Mouse (Mus musculus): ENCODE results near the gene Trpc4ap. TPM values are rescaled to one million over a fixed set of nuclear protein-coding genes. Genes with fewer than 3 reads are reported as not detected.

Gene Trpc4ap
- polyA plus RNA-seq, 1 experiment, result 81.2 TPM

DNA sequence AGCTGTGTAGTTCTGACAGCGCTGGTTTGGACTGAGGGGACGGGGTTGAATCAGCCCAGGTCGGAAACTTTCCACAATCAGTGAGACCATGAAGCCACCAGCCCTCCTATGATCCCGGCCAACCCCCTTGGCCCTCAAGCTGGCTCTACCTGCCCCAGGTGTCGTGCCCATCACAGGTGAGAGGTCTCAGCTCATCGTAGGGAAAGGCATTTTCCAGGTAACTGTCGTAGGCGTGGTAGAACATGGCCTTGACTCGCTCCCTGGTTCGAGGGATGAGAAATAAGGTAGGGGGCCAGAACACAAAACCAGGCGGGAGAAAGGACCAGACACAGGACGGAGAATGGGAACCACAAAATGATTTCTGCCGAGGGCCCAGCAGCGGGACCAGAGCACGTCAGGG, 36.6 kb upstream of the Trpc4ap start:
- H3K4me1 ChIP-seq (ENCODE audit: control insufficient read depth, insufficient read depth, low read length), result no peaks in the 10 kb centered on the region
- H3K9me3 ChIP-seq (replicated peaks; ENCODE audit: control insufficient read depth, insufficient read depth, low read length, poor library complexity, severe bottlenecking), result no peaks in the 10 kb centered on the region
- no peaks in the 10 kb centered on the region for H3K27me3 ChIP-seq (ENCODE audit: control insufficient read depth, insufficient read depth, low read length, poor library complexity, severe bottlenecking)
- H3K9ac ChIP-seq (ENCODE audit: low read depth, poor library complexity, severe bottlenecking), result peak overlapping the region; percentile 21
- no peak overlapping the region for H3K27ac ChIP-seq (ENCODE audit: insufficient read depth, low read length)
- H3K4me3 ChIP-seq (ENCODE audit: low read depth, low read length), result peak overlapping the region; percentile 79
- H3K36me3 ChIP-seq (ENCODE audit: control insufficient read depth, insufficient read depth, low read length, poor library complexity, severe bottlenecking), result no peaks in the 10 kb centered on the region
- TF ChIP-seq POLR2A (IDR thresholded peaks at IDR 0.05; ENCODE audit: insufficient read depth, low read length) (no peak), EP300 (IDR thresholded peaks at IDR 0.05; ENCODE audit: insufficient read depth, low read depth, low read length) (no peak), CTCF (IDR thresholded peaks at IDR 0.05; ENCODE audit: low read depth, low read length) (no peak)

DNA sequence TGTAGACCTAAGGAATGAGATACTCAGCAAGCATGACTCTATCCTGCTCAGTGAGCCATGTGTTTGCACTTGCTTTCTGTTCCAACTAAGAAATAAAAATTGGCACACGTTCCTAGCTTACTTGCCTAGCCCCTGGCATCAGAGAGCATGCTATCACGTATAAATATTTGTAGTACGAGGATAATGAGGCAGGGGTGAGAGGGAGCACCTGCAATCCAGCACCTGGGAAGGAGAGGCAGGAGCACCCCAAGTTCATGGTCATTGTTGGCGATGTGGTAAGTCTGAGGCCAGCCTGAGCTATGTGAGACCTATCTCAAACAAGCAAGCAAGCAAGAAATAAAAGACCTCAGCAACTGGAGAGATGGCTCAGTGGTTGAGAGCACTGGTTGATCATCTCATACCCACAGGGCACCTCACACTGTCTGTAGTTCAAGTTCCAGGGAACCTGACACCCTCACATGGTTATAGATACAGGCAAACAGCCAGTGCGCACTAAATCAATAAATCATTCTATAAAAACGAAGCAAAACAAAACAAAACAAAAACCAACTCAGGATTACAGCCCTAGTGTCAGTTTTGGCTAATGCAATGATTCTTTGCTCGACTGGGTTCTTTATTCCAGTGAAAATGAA, 35.7 kb upstream of the Trpc4ap start:
- no peak for TF ChIP-seq EP300 (IDR thresholded peaks at IDR 0.05; ENCODE audit: insufficient read depth, low read depth, low read length)
- no peak for TF ChIP-seq CTCF (IDR thresholded peaks at IDR 0.05; ENCODE audit: low read depth, low read length)
- TF ChIP-seq POLR2A (IDR thresholded peaks at IDR 0.05; ENCODE audit: insufficient read depth, low read length), result no peak
- Histone ChIP-seq H3K4me3 (ENCODE audit: low read depth, low read length) (no peak overlapping the region), H3K36me3 (ENCODE audit: control insufficient read depth, insufficient read depth, low read length, poor library complexity, severe bottlenecking) (no peaks in the 10 kb centered on the region), H3K9ac (ENCODE audit: low read depth, poor library complexity, severe bottlenecking) (no peak overlapping the region), H3K27me3 (ENCODE audit: control insufficient read depth, insufficient read depth, low read length, poor library complexity, severe bottlenecking) (no peaks in the 10 kb centered on the region), H3K4me1 (ENCODE audit: control insufficient read depth, insufficient read depth, low read length) (no peaks in the 10 kb centered on the region), H3K9me3 (replicated peaks; ENCODE audit: control insufficient read depth, insufficient read depth, low read length, poor library complexity, severe bottlenecking) (no peaks in the 10 kb centered on the region), H3K27ac (ENCODE audit: insufficient read depth, low read length) (no peak overlapping the region)

DNA sequence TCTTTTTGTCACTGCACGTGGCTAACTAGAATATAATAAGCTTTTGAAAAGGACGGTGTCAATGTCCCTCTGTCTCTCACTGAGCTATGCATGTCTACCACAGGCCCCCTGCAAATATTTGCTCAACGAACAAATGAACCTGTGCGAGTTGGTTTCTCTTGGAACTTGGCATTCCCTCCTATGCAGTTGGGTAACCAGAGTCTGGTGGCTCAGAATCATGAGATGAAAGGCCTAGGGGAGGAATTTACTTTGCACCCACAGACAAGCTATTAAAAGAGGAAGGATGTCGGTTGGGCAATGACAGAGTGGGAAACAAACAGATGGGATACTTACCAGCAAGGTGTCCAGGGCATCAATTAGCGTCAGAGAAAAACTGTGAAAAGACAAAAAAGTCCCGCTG, 34.1 kb upstream of the Trpc4ap start:
- Histone ChIP-seq H3K4me1 (ENCODE audit: control insufficient read depth, insufficient read depth, low read length) (no peaks in the 10 kb centered on the region), H3K27ac (ENCODE audit: insufficient read depth, low read length) (no peak overlapping the region), H3K27me3 (ENCODE audit: control insufficient read depth, insufficient read depth, low read length, poor library complexity, severe bottlenecking) (no peaks in the 10 kb centered on the region), H3K9me3 (replicated peaks; ENCODE audit: control insufficient read depth, insufficient read depth, low read length, poor library complexity, severe bottlenecking) (no peaks in the 10 kb centered on the region), H3K36me3 (ENCODE audit: control insufficient read depth, insufficient read depth, low read length, poor library complexity, severe bottlenecking) (no peaks in the 10 kb centered on the region; the same call in 1 of the 2 replicates), H3K4me3 (ENCODE audit: low read depth, low read length) (no peak overlapping the region), H3K9ac (ENCODE audit: low read depth, poor library complexity, severe bottlenecking) (no peak overlapping the region)
- TF ChIP-seq EP300 (IDR thresholded peaks at IDR 0.05; ENCODE audit: insufficient read depth, low read depth, low read length) (no peak), CTCF (IDR thresholded peaks at IDR 0.05; ENCODE audit: low read depth, low read length) (no peak), POLR2A (IDR thresholded peaks at IDR 0.05; ENCODE audit: insufficient read depth, low read length) (no peak)

DNA sequence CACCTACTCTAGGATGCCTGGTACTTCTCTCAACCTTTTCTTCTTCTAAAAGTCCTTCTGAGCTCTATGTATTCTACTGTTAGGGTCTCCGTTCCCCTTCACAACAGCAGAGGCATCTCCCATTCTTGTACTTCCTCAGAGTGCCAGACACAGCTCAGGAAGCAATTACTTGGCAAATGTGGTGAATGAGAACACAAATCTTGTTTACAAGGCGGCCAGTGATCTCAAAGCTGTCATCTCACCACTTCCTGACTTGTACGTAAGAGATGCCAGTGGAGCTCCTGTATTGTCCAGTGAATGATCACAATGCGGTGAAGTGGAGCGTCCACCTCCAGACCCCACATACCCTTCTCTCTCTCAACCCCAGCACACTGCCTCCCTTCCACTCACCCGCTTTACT, 32.3 kb upstream of the Trpc4ap start:
- no peaks in the 10 kb centered on the region for H3K4me1 ChIP-seq (ENCODE audit: control insufficient read depth, insufficient read depth, low read length)
- H3K4me3 ChIP-seq (ENCODE audit: low read depth, low read length), result no peak overlapping the region
- no peak overlapping the region for H3K27ac ChIP-seq (ENCODE audit: insufficient read depth, low read length)
- H3K36me3 ChIP-seq (ENCODE audit: control insufficient read depth, insufficient read depth, low read length, poor library complexity, severe bottlenecking), result no peaks in the 10 kb centered on the region; the same call in 1 of the 2 replicates
- no peaks in the 10 kb centered on the region for H3K27me3 ChIP-seq (ENCODE audit: control insufficient read depth, insufficient read depth, low read length, poor library complexity, severe bottlenecking)
- no peak for TF ChIP-seq EP300 (IDR thresholded peaks at IDR 0.05; ENCODE audit: insufficient read depth, low read depth, low read length)
- no peak for TF ChIP-seq CTCF (IDR thresholded peaks at IDR 0.05; ENCODE audit: low read depth, low read length)
- no peak for TF ChIP-seq POLR2A (IDR thresholded peaks at IDR 0.05; ENCODE audit: insufficient read depth, low read length)
- H3K9me3 ChIP-seq (replicated peaks; ENCODE audit: control insufficient read depth, insufficient read depth, low read length, poor library complexity, severe bottlenecking), result no peaks in the 10 kb centered on the region
- no peak overlapping the region for H3K9ac ChIP-seq (ENCODE audit: low read depth, poor library complexity, severe bottlenecking)

DNA sequence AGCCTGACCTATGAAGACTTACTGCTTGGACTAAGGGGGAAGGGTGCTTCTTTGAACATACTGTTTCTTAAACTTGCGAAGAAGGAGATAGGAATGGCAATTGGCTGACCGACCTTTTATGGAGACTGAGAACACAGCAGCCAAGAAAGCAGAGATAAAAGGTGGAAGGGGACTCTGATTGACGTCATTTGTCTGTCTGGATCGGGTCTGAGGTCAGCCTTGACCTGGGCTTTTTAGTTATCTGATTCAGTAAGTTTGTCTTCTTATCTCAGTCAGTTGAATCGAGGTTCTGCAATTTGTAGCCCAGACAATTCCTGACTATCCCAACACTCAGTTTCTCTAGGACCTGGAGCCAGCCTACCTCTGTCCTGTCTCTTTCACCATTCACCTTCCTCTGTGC, 31.9 kb upstream of the Trpc4ap start:
- Histone ChIP-seq H3K4me1 (ENCODE audit: control insufficient read depth, insufficient read depth, low read length) (no peaks in the 10 kb centered on the region), H3K4me3 (ENCODE audit: low read depth, low read length) (no peak overlapping the region), H3K27ac (ENCODE audit: insufficient read depth, low read length) (no peak overlapping the region), H3K9ac (ENCODE audit: low read depth, poor library complexity, severe bottlenecking) (no peak overlapping the region), H3K9me3 (replicated peaks; ENCODE audit: control insufficient read depth, insufficient read depth, low read length, poor library complexity, severe bottlenecking) (no peaks in the 10 kb centered on the region), H3K27me3 (ENCODE audit: control insufficient read depth, insufficient read depth, low read length, poor library complexity, severe bottlenecking) (no peaks in the 10 kb centered on the region), H3K36me3 (ENCODE audit: control insufficient read depth, insufficient read depth, low read length, poor library complexity, severe bottlenecking) (no peaks in the 10 kb centered on the region; the same call in 1 of the 2 replicates)
- TF ChIP-seq CTCF (IDR thresholded peaks at IDR 0.05; ENCODE audit: low read depth, low read length) (no peak), EP300 (IDR thresholded peaks at IDR 0.05; ENCODE audit: insufficient read depth, low read depth, low read length) (no peak), POLR2A (IDR thresholded peaks at IDR 0.05; ENCODE audit: insufficient read depth, low read length) (no peak)

DNA sequence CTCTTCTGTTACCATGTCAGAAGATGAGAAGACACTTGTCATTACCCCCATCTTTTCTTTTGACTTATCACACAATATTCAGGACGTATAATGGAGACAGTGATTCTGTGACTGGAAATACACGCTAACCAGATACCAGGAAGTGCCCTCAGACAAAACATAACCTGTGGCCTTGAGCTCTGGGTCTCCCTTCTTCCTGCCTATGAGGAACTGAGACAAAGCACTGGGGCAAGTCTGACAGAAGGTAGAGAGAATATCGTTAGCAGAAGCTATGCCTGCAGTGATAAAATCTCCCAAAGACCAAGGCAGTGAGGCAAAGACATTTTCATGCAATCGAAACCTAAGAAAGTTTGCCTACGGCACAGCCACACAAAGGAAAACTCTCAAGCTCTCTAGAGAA, 28.4 kb upstream of the Trpc4ap start:
- Histone ChIP-seq H3K4me3 (ENCODE audit: low read depth, low read length) (no peak overlapping the region), H3K9ac (ENCODE audit: low read depth, poor library complexity, severe bottlenecking) (no peak overlapping the region), H3K9me3 (replicated peaks; ENCODE audit: control insufficient read depth, insufficient read depth, low read length, poor library complexity, severe bottlenecking) (no peaks in the 10 kb centered on the region), H3K36me3 (ENCODE audit: control insufficient read depth, insufficient read depth, low read length, poor library complexity, severe bottlenecking) (no peaks in the 10 kb centered on the region; the same call in 1 of the 2 replicates), H3K27me3 (ENCODE audit: control insufficient read depth, insufficient read depth, low read length, poor library complexity, severe bottlenecking) (no peaks in the 10 kb centered on the region), H3K27ac (ENCODE audit: insufficient read depth, low read length) (no peak overlapping the region), H3K4me1 (ENCODE audit: control insufficient read depth, insufficient read depth, low read length) (no peaks in the 10 kb centered on the region)
- TF ChIP-seq CTCF (IDR thresholded peaks at IDR 0.05; ENCODE audit: low read depth, low read length) (no peak), EP300 (IDR thresholded peaks at IDR 0.05; ENCODE audit: insufficient read depth, low read depth, low read length) (no peak), POLR2A (IDR thresholded peaks at IDR 0.05; ENCODE audit: insufficient read depth, low read length) (no peak)

Data from ES-Bruce4 (cell line).